Mouse (Mus musculus) ES-Bruce4 (cell line): ENCODE measurements around the gene Cfap97d2. TPM values are rescaled to one million over a fixed set of nuclear protein-coding genes. Genes with fewer than 3 reads are reported as not detected.

Experiments used
- H3K27ac ChIP-seq: 2 replicates; pipeline ENCODE4 v1.5.1; 2012; ENCODE audit warnings: low read length, inconsistent platforms; ENCODE audit not compliant: insufficient read depth
- H3K27me3 ChIP-seq: 2 replicates; pipeline ENCODE4 v1.6.1; 2012; ENCODE audit warnings: mild to moderate bottlenecking, low read length, inconsistent platforms; ENCODE audit not compliant: control insufficient read depth, poor library complexity, insufficient read depth, severe bottlenecking
- H3K36me3 ChIP-seq: 2 replicates; pipeline ENCODE4 v1.6.1; 2012; ENCODE audit warnings: inconsistent platforms, mild to moderate bottlenecking, low read length, moderate library complexity; ENCODE audit not compliant: control insufficient read depth, poor library complexity, insufficient read depth, severe bottlenecking
- H3K4me1 ChIP-seq: one replicate; pipeline ENCODE4 v1.8.1; 2011; ENCODE audit warnings: low read length; ENCODE audit not compliant: control insufficient read depth, insufficient read depth
- H3K4me3 ChIP-seq: 2 replicates; pipeline ENCODE4 v1.5.1; 2011; ENCODE audit warnings: low read depth, mild to moderate bottlenecking, low read length
- H3K9ac ChIP-seq: 2 replicates; pipeline ENCODE4 v1.6.1; 2012; ENCODE audit warnings: low read depth, mild to moderate bottlenecking, inconsistent platforms; ENCODE audit not compliant: poor library complexity, severe bottlenecking
- H3K9me3 ChIP-seq: replicated peaks from 2 replicates; pipeline ENCODE4 v1.6.1; 2012; ENCODE audit warnings: mild to moderate bottlenecking, low read length, inconsistent platforms; ENCODE audit not compliant: control insufficient read depth, poor library complexity, insufficient read depth, severe bottlenecking
- CTCF ChIP-seq: IDR thresholded peaks from one replicate; pipeline ENCODE4 v1.8.1; 2011; ENCODE audit warnings: low read depth, low read length
- EP300 ChIP-seq: IDR thresholded peaks from 2 replicates; pipeline ENCODE4 v1.6.1; 2011; ENCODE audit warnings: low read depth, low read length; ENCODE audit not compliant: insufficient read depth
- POLR2A ChIP-seq: IDR thresholded peaks from one replicate; pipeline ENCODE4 v1.8.1; 2011; ENCODE audit warnings: low read length; ENCODE audit not compliant: insufficient read depth
- polyA plus RNA-seq: library from polyadenylated mRNA; stranded (reverse); fragments of >200 nt; gene quantifications from 2 replicates; pipeline ENCODE4 v1.2.4, GENCODE M21; 2011; ENCODE audit warnings: low read depth; ENCODE audit not compliant: missing spikeins, insufficient read depth, insufficient read length

The Cfap97d2 gene
- polyA plus RNA-seq, 1 experiment: not detected

GRCm38 (mm10) chr8:13697681-13698080, 8.0 kb upstream of the Cfap97d2 start:
- TF ChIP-seq EP300 (no peak), CTCF (no peak)
- H3K9ac ChIP-seq: no peak overlapping the region
- no peak overlapping the region for H3K27ac ChIP-seq
- H3K36me3 ChIP-seq: no peaks in the 10 kb centered on the region
- H3K4me1 ChIP-seq: no peaks in the 10 kb centered on the region
- no peaks in the 10 kb centered on the region for H3K9me3 ChIP-seq
- no peaks in the 10 kb centered on the region for H3K27me3 ChIP-seq
- H3K4me3 ChIP-seq: no peak overlapping the region

GRCm38 (mm10) chr8:13698281-13698680, 7.4 kb upstream of the Cfap97d2 start:
- H3K27me3 ChIP-seq: no peaks in the 10 kb centered on the region
- H3K4me1 ChIP-seq: no peaks in the 10 kb centered on the region
- H3K36me3 ChIP-seq: no peaks in the 10 kb centered on the region
- TF ChIP-seq CTCF (no peak), EP300 (no peak), POLR2A (no peak)
- H3K27ac ChIP-seq: no peak overlapping the region
- H3K9me3 ChIP-seq: no peaks in the 10 kb centered on the region
- no peak overlapping the region for H3K4me3 ChIP-seq
- H3K9ac ChIP-seq: no peak overlapping the region

GRCm38 (mm10) chr8:13699323-13699949, 6.3 kb upstream of the Cfap97d2 start:
- Histone ChIP-seq H3K9ac (no peak overlapping the region), H3K4me3 (no peak overlapping the region), H3K9me3 (no peaks in the 10 kb centered on the region), H3K27ac (no peak overlapping the region), H3K4me1 (no peaks in the 10 kb centered on the region), H3K36me3 (no peaks in the 10 kb centered on the region), H3K27me3 (no peaks in the 10 kb centered on the region)
- no peak for TF ChIP-seq EP300
- TF ChIP-seq POLR2A: no peak
- no peak for TF ChIP-seq CTCF

- Histone ChIP-seq H3K9ac (no peak overlapping the region), H3K4me1 (no peaks in the 10 kb centered on the region), H3K9me3 (no peaks in the 10 kb centered on the region), H3K27ac (no peak overlapping the region), H3K36me3 (no peaks in the 10 kb centered on the region), H3K27me3 (no peaks in the 10 kb centered on the region), H3K4me3 (no peak overlapping the region)
- no peak for TF ChIP-seq POLR2A
- no peak for TF ChIP-seq EP300
- TF ChIP-seq CTCF: no peak
Observed at GRCm38 (mm10) chr8:13702755-13703154, 2.9 kb upstream of the Cfap97d2 start.

GRCm38 (mm10) chr8:13703756-13704155, 1.9 kb upstream of the Cfap97d2 start:
- no peaks in the 10 kb centered on the region for H3K27me3 ChIP-seq
- no peaks in the 10 kb centered on the region for H3K9me3 ChIP-seq
- no peak overlapping the region for H3K9ac ChIP-seq
- H3K4me3 ChIP-seq: no peak overlapping the region
- no peaks in the 10 kb centered on the region for H3K4me1 ChIP-seq
- no peak overlapping the region for H3K27ac ChIP-seq
- no peak for TF ChIP-seq POLR2A
- no peak for TF ChIP-seq CTCF
- no peak for TF ChIP-seq EP300
- H3K36me3 ChIP-seq: no peaks in the 10 kb centered on the region

- no peak for TF ChIP-seq CTCF
- no peak for TF ChIP-seq EP300
- no peak for TF ChIP-seq POLR2A
- Histone ChIP-seq H3K27me3 (no peaks in the 10 kb centered on the region), H3K9ac (no peak overlapping the region), H3K27ac (no peak overlapping the region), H3K4me1 (no peaks in the 10 kb centered on the region), H3K9me3 (no peaks in the 10 kb centered on the region), H3K36me3 (no peaks in the 10 kb centered on the region), H3K4me3 (no peak overlapping the region)
Observed at GRCm38 (mm10) chr8:13704301-13704700, 1.4 kb upstream of the Cfap97d2 start.
